Mouse (Mus musculus): Measurements from ENCODE around the gene Stim2. TPM values are rescaled to one million over a fixed set of nuclear protein-coding genes. Genes with fewer than 3 reads are reported as not detected.

The Stim2 gene
- total and polyA plus RNA-seq, 3 experiments = 23.2 to 38.3 (median 27.2) TPM

- DNase-seq = no peak
These were observed 120.3 kb downstream of the Stim2 start for GRCm38 (mm10) chr5:54118410-54119212.

GRCm38 (mm10) chr5:54148091-54148795 lies 149.9 kb downstream of the Stim2 start:
- DNase-seq = no peak

GRCm38 (mm10) chr5:54154503-54155226 lies 156.4 kb downstream of the Stim2 start:
- DNase-seq = peak; percentile 9

GRCm38 (mm10) chr5:54155227-54155776 lies 157.0 kb downstream of the Stim2 start:
- DNase-seq = no peak

- DNase-seq = no peak
These were observed 157.6 kb downstream of the Stim2 start for GRCm38 (mm10) chr5:54155916-54156315.

GRCm38 (mm10) chr5:54156944-54157527 lies 158.7 kb downstream of the Stim2 start:
- no peak for DNase-seq

GRCm38 (mm10) chr5:54158230-54158629 lies 159.9 kb downstream of the Stim2 start:
- no peak for DNase-seq

GRCm38 (mm10) chr5:54159156-54159793 lies 161.0 kb downstream of the Stim2 start:
- DNase-seq = no peak

GRCm38 (mm10) chr5:54160561-54160960 lies 162.3 kb downstream of the Stim2 start:
- DNase-seq = no peak

GRCm38 (mm10) chr5:54163890-54164289 lies 165.6 kb downstream of the Stim2 start:
- no peak for DNase-seq

Other genes starting within 250 kb of the Stim2 start
- 10 to 100 TPM; 20.5 to 26.6 TPM for gene Tbc1d19, start 188.9 kb upstream of the Stim2 start, total RNA-seq (2021)
- gene Tbc1d19, start 188.9 kb upstream of the Stim2 start, polyA plus RNA-seq (2012; rRNA removed) = 4.0 and 5.9 TPM in 2 replicates

Measured in adrenal gland, adult 2 months (tissue).